Mouse (Mus musculus) thymus, adult 2 months (tissue): Measurements from ENCODE around the gene Taok3. TPM values are rescaled to one million over a fixed set of nuclear protein-coding genes. Genes with fewer than 3 reads are reported as not detected.

Experiments
- DNase-seq: peaks from one replicate; pipeline ENCODE4 v3.0.0; 2021
- H3K27ac ChIP-seq: fragments of 200-500 bp; 2 replicates; pipeline ENCODE4 v1.5.1; 2012; ENCODE audit warnings: low read length, control low read depth; ENCODE audit not compliant: control insufficient read depth, insufficient read depth
- H3K27me3 ChIP-seq: fragments of 200-500 bp; 2 replicates; pipeline ENCODE4 v1.6.1; 2012; ENCODE audit warnings: mild to moderate bottlenecking, low read length, moderate library complexity, mixed read lengths; ENCODE audit not compliant: control insufficient read depth, insufficient read depth
- H3K36me3 ChIP-seq: fragments of 200-500 bp; 2 replicates; pipeline ENCODE4 v1.6.1; 2012; ENCODE audit warnings: mild to moderate bottlenecking, low read length, moderate library complexity; ENCODE audit not compliant: control insufficient read depth, insufficient read depth
- H3K4me1 ChIP-seq: fragments of 200-500 bp; replicated peaks from 2 replicates; pipeline ENCODE4 v1.6.1; 2012; ENCODE audit warnings: low read length; ENCODE audit not compliant: control insufficient read depth, insufficient read depth
- H3K4me3 ChIP-seq: fragments of 200-500 bp; 2 replicates; pipeline ENCODE4 v1.5.1; 2012; ENCODE audit warnings: mild to moderate bottlenecking, low read length, control low read depth, moderate library complexity; ENCODE audit not compliant: control insufficient read depth, insufficient read depth
- CTCF ChIP-seq: fragments of 200-500 bp; IDR thresholded peaks from 2 replicates; pipeline ENCODE4 v1.5.1; 2012; ENCODE audit warnings: mild to moderate bottlenecking, control low read depth, low read length, moderate library complexity, borderline replicate concordance; ENCODE audit not compliant: control insufficient read depth, poor library complexity, insufficient read depth; ENCODE audit errors: extremely low read depth
- POLR2A ChIP-seq: fragments of 200-500 bp; IDR thresholded peaks from 2 replicates; pipeline ENCODE4 v1.6.1; 2012; ENCODE audit warnings: mild to moderate bottlenecking, low read length, control low read depth, moderate library complexity; ENCODE audit not compliant: control insufficient read depth, poor library complexity, insufficient read depth; ENCODE audit errors: extremely low read depth
- WGBS: fragments of 180-500 bp; shearing (Covaris S2); methylation state at CpG from one replicate; pipeline ENCODE4 v1.1.7; 2018; 5-methylcytosine and 5-hydroxymethylcytosine counted together
- polyA plus RNA-seq: library from polyadenylated mRNA; depleted of rRNA; stranded (reverse); fragments of >200 nt; gene quantifications from 2 replicates; pipeline ENCODE4 v1.2.3, GENCODE M21; 2012

Gene Taok3
- polyA plus RNA-seq, 1 experiment = 43.5 TPM

- H3K27ac ChIP-seq = no peak overlapping the region
- no peaks in the 10 kb centered on the region for H3K36me3 ChIP-seq
- TF ChIP-seq POLR2A = no peak
- TF ChIP-seq CTCF = no peak
- no peaks in the 10 kb centered on the region for H3K27me3 ChIP-seq
- no peaks in the 10 kb centered on the region for H3K4me1 ChIP-seq
- H3K4me3 ChIP-seq = no peak overlapping the region
- 85% methylated on average over 18 of the region's 18 CpGs for WGBS
- DNase-seq = no peak
Measured at GRCm38 (mm10) chr5:117303691-117304579, 184.0 kb downstream of the Taok3 start.

- peak; percentile 61 for DNase-seq
- Histone ChIP-seq H3K27me3 (no peaks in the 10 kb centered on the region), H3K27ac (no peak overlapping the region), H3K36me3 (no peaks in the 10 kb centered on the region), H3K4me3 (no peak overlapping the region), H3K4me1 (no peaks in the 10 kb centered on the region)
- TF ChIP-seq CTCF (no peak), POLR2A (no peak)
- WGBS = 67% methylated on average over 7 of the region's 7 CpGs
Measured at GRCm38 (mm10) chr5:117304947-117305346, 185.0 kb downstream of the Taok3 start.

DNA sequence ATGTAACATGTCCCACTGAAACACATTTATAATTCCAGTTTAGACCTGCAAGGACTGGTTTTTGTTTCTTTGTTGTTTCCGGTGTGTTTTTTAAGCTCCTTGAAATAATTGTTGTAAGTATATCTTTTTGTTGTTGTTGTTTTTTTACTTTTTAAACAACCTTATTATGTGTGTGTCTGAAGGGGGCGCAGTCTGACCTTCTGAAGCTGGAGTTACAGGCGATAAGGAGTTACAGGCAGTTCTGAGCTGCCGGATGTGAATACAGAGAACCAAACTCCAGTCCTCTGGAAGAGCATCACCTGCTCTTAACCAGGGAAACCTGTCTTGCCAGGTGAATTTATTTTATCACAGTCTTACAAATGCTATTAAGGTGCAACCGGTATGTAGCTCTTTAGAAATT is 185.8 kb downstream of the Taok3 start:
- no peak for DNase-seq
- no peak overlapping the region for H3K4me3 ChIP-seq
- 95% methylated on average over 5 of the region's 5 CpGs for WGBS
- no peak overlapping the region for H3K27ac ChIP-seq
- TF ChIP-seq CTCF (no peak), POLR2A (no peak)
- H3K27me3 ChIP-seq = no peaks in the 10 kb centered on the region
- H3K4me1 ChIP-seq = no peaks in the 10 kb centered on the region
- no peaks in the 10 kb centered on the region for H3K36me3 ChIP-seq

DNA sequence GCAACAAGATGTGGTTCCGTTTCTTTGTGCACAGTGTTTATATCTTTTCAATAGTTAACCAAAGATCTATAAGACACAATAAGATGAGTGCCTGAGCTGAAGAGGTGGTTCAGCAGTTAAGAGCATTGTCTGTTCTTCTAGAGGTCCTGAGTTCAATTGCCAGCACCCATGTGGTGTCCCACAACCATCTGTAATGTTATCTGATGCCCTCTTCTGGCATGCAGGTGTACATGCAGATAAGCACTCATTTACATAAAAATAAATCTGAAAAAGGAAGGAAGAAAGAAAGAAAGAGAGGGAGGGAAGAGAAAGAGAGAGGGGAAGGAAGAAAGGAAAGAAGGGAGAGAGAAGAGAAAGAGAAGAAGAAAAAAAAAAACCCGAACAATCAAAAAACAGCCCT is 186.9 kb downstream of the Taok3 start:
- H3K4me1 ChIP-seq = no peaks in the 10 kb centered on the region
- H3K27me3 ChIP-seq = no peaks in the 10 kb centered on the region
- no peak overlapping the region for H3K27ac ChIP-seq
- TF ChIP-seq CTCF = no peak
- TF ChIP-seq POLR2A = no peak
- 89% methylated on average over 2 of the region's 2 CpGs for WGBS
- no peaks in the 10 kb centered on the region for H3K36me3 ChIP-seq
- no peak for DNase-seq
- H3K4me3 ChIP-seq = no peak overlapping the region

DNA sequence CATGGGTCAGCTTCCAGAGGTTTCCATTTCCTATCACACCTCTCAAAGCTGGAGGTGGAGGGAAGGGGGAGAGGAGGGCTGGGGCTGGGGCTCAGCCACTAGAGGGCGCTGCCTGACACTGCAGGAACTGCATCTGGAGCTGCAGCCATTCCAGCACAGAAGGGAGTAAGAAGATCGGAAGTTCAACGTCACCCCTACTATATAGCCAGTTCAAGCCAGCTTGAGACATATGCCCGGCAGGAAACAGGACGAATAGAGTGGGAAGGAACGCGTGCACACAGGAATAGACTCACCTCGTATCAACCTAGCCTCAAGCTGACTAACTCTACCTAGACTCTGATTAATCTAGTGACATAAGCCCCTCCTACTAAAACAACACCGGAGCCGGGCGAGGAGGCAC is 187.8 kb downstream of the Taok3 start:
- DNase-seq = peak; percentile 74
- Histone ChIP-seq H3K4me1 (no peaks in the 10 kb centered on the region), H3K4me3 (no peak overlapping the region), H3K27me3 (no peaks in the 10 kb centered on the region), H3K36me3 (no peaks in the 10 kb centered on the region), H3K27ac (no peak overlapping the region)
- WGBS = 16% methylated on average over 11 of the region's 11 CpGs
- TF ChIP-seq CTCF (peak; percentile 80; the same call in 1 of the 2 replicates), POLR2A (no peak)

DNA sequence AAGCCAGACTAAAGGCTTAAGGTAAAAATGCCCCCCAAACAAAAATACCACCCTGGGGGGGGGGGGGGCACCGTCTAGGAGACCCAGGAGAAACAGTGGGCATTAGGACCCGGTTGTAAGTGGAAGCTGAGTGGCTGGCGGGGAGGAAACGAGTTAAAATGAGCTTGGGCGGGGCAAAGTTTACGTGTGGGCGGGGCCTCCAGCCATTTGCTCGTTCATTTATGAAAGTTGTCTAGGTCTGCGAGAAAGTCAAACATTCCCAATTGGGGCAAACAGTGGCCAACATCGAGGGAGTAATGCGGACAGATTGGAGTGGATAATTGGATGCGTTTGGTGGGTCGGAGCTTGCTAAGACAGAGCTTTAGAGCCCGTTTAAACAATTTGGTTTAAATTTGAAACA is 193.5 kb downstream of the Taok3 start:
- TF ChIP-seq CTCF (no peak), POLR2A (no peak)
- H3K4me1 ChIP-seq = no peaks in the 10 kb centered on the region
- H3K36me3 ChIP-seq = no peaks in the 10 kb centered on the region
- 31% methylated on average over 14 of the region's 14 CpGs for WGBS
- no peak overlapping the region for H3K27ac ChIP-seq
- peaks cover 5% of the 10 kb centered on the region; the same call in 1 of the 2 replicates for H3K27me3 ChIP-seq
- H3K4me3 ChIP-seq = no peak overlapping the region
- DNase-seq = peak; percentile 12

- peaks cover 4% of the 10 kb centered on the region; the same call in 1 of the 2 replicates for H3K4me1 ChIP-seq
- H3K27me3 ChIP-seq = peaks cover 7% of the 10 kb centered on the region; the same call in 1 of the 2 replicates
- WGBS = 60% methylated on average over 10 of the region's 10 CpGs
- no peaks in the 10 kb centered on the region for H3K36me3 ChIP-seq
- TF ChIP-seq POLR2A = no peak
- no peak for TF ChIP-seq CTCF
- DNase-seq = no peak
- no peak overlapping the region for H3K27ac ChIP-seq
- H3K4me3 ChIP-seq = no peak overlapping the region
Measured at GRCm38 (mm10) chr5:117313909-117314308, 194.0 kb downstream of the Taok3 start.
